Mouse (Mus musculus): Measurements from ENCODE around the gene Tlr12. TPM values are rescaled to one million over a fixed set of nuclear protein-coding genes. Genes with fewer than 3 reads are reported as not detected.
"Not testable (repeated sequence)": the region's sequence is repeated elsewhere in the genome, so short reads cannot be mapped to it uniquely, and the experiment has no call there.

The Tlr12 gene
- total RNA-seq (2021), result not detected
- long read RNA-seq, experiment 1, result 0 reads
- long read RNA-seq, experiment 2, result 0 reads

GRCm38 (mm10) chr4:128618246-128618911 is at the start of gene Tlr12:
Gene Tlr12 (minus strand): TSS chr4:128618619.
- no peak for DNase-seq

GRCm38 (mm10) chr4:128667195-128667594 is 48.8 kb upstream of the Tlr12 start:
- not testable (repeated sequence) for DNase-seq

GRCm38 (mm10) chr4:128666362-128666761 is 47.9 kb upstream of the Tlr12 start:
- not testable (repeated sequence) for DNase-seq

- DNase-seq, result no peak
These were observed 45.6 kb upstream of the Tlr12 start for GRCm38 (mm10) chr4:128664002-128664401.

GRCm38 (mm10) chr4:128661063-128661462 is 42.6 kb upstream of the Tlr12 start:
- no peak for DNase-seq

- no peak for DNase-seq
These were observed 41.8 kb upstream of the Tlr12 start for GRCm38 (mm10) chr4:128660196-128660595.

- DNase-seq, result no peak
These were observed 37.0 kb upstream of the Tlr12 start for GRCm38 (mm10) chr4:128655446-128655845.

- DNase-seq, result peak; percentile 91
These were observed 36.3 kb upstream of the Tlr12 start, which contains the start of gene Phc2 for GRCm38 (mm10) chr4:128654505-128655381. Gene Phc2 (plus strand): TSS chr4:128654702.

- no peak for DNase-seq
These were observed 34.3 kb upstream of the Tlr12 start for GRCm38 (mm10) chr4:128652584-128653298.

- DNase-seq, result peak; percentile 28
These were observed 33.1 kb upstream of the Tlr12 start for GRCm38 (mm10) chr4:128651530-128651929.

- no peak for DNase-seq
These were observed 30.3 kb upstream of the Tlr12 start for GRCm38 (mm10) chr4:128648567-128649255.

GRCm38 (mm10) chr4:128646762-128647161 is 28.3 kb upstream of the Tlr12 start:
- no peak for DNase-seq

GRCm38 (mm10) chr4:128645896-128646295 is 27.5 kb upstream of the Tlr12 start:
- no peak for DNase-seq

GRCm38 (mm10) chr4:128641766-128642717 is 23.6 kb upstream of the Tlr12 start:
- no peak for DNase-seq

GRCm38 (mm10) chr4:128638265-128638923 is 20.0 kb upstream of the Tlr12 start:
- no peak for DNase-seq

GRCm38 (mm10) chr4:128637250-128637649 is 18.8 kb upstream of the Tlr12 start:
- no peak for DNase-seq

GRCm38 (mm10) chr4:128635894-128636585 is 17.6 kb upstream of the Tlr12 start:
- DNase-seq, result no peak

- DNase-seq, result no peak
These were observed 17.0 kb upstream of the Tlr12 start for GRCm38 (mm10) chr4:128635451-128635850.

GRCm38 (mm10) chr4:128621109-128621508 is 2.7 kb upstream of the Tlr12 start:
- DNase-seq, result no peak

GRCm38 (mm10) chr4:128620572-128620971 is 2.2 kb upstream of the Tlr12 start:
- no peak for DNase-seq
